Mouse (Mus musculus): ENCODE measurements around the gene Snrnp70.

GRCm38 (mm10) chr7:45370475-45371311 is 24.8 kb downstream of the Snrnp70 start, which contains the start of gene Lin7b:
- TF ChIP-seq CTCF (IDR thresholded peaks at IDR 0.05; ENCODE audit: low read depth) (peak; percentile 39), EP300 (IDR thresholded peaks at IDR 0.05; ENCODE audit: low read depth) (no peak)

Measured in liver, postnatal 0 days (tissue).